Mouse (Mus musculus) limb, embryonic 15.5 days (tissue): ENCODE measurements around the gene Rpl3. TPM values are rescaled to one million over a fixed set of nuclear protein-coding genes. Genes with fewer than 3 reads are reported as not detected.

Experiments used
- ATAC-seq: fragments of 200-750 bp; cut with Nextera tagmentation; 2 replicates; pipeline ENCODE4 v1.8.0; 2017; ENCODE audit warnings: low read depth, moderate TSS enrichment; ENCODE audit not compliant: insufficient number of reproducible peaks, low FRiP score, low TSS enrichment
- H3K27ac ChIP-seq: fragments of 300-500 bp; sonication (generic); 2 replicates; pipeline ENCODE4 v1.5.1; 2015; ENCODE audit warnings: moderate library complexity, mild to moderate bottlenecking, inconsistent platforms
- H3K27me3 ChIP-seq: fragments of 300-500 bp; sonication (generic); 2 replicates; pipeline ENCODE4 v1.6.1; 2015; ENCODE audit warnings: inconsistent platforms
- H3K36me3 ChIP-seq: fragments of 300-500 bp; sonication (generic); 2 replicates; pipeline ENCODE4 v1.6.1; 2015; ENCODE audit warnings: inconsistent platforms
- H3K4me1 ChIP-seq: fragments of 300-500 bp; sonication (generic); 2 replicates; pipeline ENCODE4 v1.6.1; 2015; ENCODE audit warnings: inconsistent platforms
- H3K4me2 ChIP-seq: fragments of 300-500 bp; sonication (generic); 2 replicates; pipeline ENCODE4 v1.6.1; 2015; ENCODE audit warnings: mild to moderate bottlenecking, inconsistent platforms
- H3K4me3 ChIP-seq: fragments of 300-500 bp; sonication (generic); 2 replicates; pipeline ENCODE4 v1.5.1; 2015; ENCODE audit warnings: mild to moderate bottlenecking, inconsistent platforms
- H3K9ac ChIP-seq: fragments of 300-500 bp; sonication (generic); 2 replicates; pipeline ENCODE4 v1.6.1; 2015; ENCODE audit warnings: inconsistent platforms
- H3K9me3 ChIP-seq: fragments of 300-500 bp; sonication (generic); 2 replicates; pipeline ENCODE4 v1.6.1; 2016; ENCODE audit warnings: inconsistent platforms
- WGBS: fragments of 180-500 bp; shearing (Covaris S2); methylation state at CpG from one replicate; pipeline ENCODE4 v1.1.7; 2015; 5-methylcytosine and 5-hydroxymethylcytosine counted together
- polyA plus RNA-seq: library from polyadenylated mRNA; unstranded; fragments of >200 nt; fragmentation: Nextera tagmentation; extraction: Ambion mirVana; gene quantifications from 2 replicates; pipeline ENCODE4 v1.2.1, GENCODE M21; 2015

Rpl3 gene
- polyA plus RNA-seq, 1 experiment from 2014 or later: 1,080 TPM

- peaks cover 12% of the 10 kb centered on the region for H3K4me1 ChIP-seq
- no peak overlapping the region for H3K4me3 ChIP-seq
- 63% methylated on average over 7 of the region's 7 CpGs for WGBS
- no peak for ATAC-seq
- no peaks in the 10 kb centered on the region for H3K9me3 ChIP-seq
- H3K4me2 ChIP-seq: no peak overlapping the region
- no peaks in the 10 kb centered on the region for H3K27me3 ChIP-seq
- H3K9ac ChIP-seq: no peak overlapping the region
- no peak overlapping the region for H3K27ac ChIP-seq
- no peaks in the 10 kb centered on the region for H3K36me3 ChIP-seq
These were observed 32.1 kb downstream of the Rpl3 start for GRCm38 (mm10) chr15:80059606-80060005.

GRCm38 (mm10) chr15:80058151-80058550, 33.5 kb downstream of the Rpl3 start:
- Histone ChIP-seq H3K9me3 (no peaks in the 10 kb centered on the region), H3K27ac (no peak overlapping the region), H3K9ac (no peak overlapping the region), H3K27me3 (no peaks in the 10 kb centered on the region), H3K4me1 (peaks cover 11% of the 10 kb centered on the region), H3K4me2 (no peak overlapping the region), H3K4me3 (no peak overlapping the region), H3K36me3 (no peaks in the 10 kb centered on the region)
- no peak for ATAC-seq
- 86% methylated on average over 7 of the region's 7 CpGs for WGBS

DNA sequence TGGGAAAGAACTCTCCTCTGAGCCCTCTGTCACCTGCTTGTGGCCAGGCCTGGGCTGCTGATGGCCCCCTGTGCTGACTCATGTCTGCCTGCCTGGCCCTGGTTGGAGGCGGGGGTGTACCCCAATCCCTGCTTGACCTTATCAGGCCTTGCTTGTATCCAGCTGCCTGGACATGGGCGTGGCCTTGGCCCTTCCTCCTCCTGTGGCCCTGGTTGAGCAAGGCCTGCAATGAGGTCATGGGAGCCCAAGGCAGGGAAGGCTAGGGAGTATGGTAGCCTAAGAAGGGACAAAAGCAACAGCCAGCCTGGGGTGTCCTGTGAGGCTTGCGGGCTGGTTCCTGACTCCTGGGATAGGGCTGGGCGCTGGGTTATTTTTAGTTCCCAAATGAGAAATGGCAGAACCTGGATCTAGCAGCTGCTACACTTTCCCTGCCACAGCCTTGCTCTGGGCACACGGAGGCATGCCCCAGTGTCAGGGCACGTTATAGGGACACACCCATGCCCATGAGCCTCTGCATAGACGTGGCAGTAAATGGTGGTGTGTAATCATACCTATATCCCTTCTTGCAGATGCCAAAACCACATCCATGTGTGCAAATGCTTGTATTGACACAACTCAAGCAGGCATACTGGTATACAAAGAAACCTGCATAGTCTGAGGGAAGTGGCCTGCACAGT, 37.5 kb downstream of the Rpl3 start:
- Histone ChIP-seq H3K27ac (no peak overlapping the region), H3K27me3 (no peaks in the 10 kb centered on the region), H3K4me2 (no peak overlapping the region), H3K4me1 (peaks cover 10% of the 10 kb centered on the region), H3K9me3 (no peaks in the 10 kb centered on the region), H3K36me3 (no peaks in the 10 kb centered on the region), H3K4me3 (no peak overlapping the region), H3K9ac (no peak overlapping the region)
- 70% methylated on average over 7 of the region's 7 CpGs for WGBS
- ATAC-seq: no peak

DNA sequence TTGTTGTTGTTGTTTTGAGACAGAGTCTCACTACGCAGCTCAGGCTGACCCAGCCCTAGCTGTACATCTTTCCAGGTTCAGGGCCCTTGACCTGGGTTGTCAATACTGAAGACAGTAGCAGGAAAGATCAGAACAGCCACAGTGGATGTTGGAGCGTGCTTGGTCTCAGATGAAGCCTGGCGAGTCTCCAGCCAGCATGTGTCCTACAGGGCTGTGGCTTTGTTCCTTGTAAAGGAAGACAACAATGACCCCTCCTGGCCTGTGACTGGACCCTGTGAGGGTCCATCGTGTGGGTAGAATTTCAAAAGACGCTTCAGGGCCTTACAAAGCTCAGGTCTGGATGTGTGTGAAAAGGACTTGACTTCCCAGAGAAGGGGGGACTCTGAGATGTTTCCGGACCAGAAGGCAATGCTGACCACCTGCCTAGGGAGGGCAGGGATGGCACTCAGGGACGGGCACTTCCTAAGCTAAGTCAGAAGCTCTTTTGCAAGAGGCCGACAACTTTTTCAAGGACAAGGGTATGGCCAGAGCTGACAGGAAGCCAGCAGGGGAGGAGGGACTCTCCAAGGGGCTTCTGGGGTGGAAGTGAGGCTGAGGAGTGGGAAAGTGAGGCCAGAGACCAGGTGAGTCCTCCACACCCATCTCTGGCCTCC, 38.2 kb downstream of the Rpl3 start:
- peaks cover 10% of the 10 kb centered on the region for H3K4me1 ChIP-seq
- no peaks in the 10 kb centered on the region for H3K9me3 ChIP-seq
- H3K4me3 ChIP-seq: no peak overlapping the region
- no peak for ATAC-seq
- H3K27ac ChIP-seq: no peak overlapping the region
- 80% methylated on average over 8 of the region's 8 CpGs for WGBS
- no peak overlapping the region for H3K9ac ChIP-seq
- H3K27me3 ChIP-seq: no peaks in the 10 kb centered on the region
- H3K4me2 ChIP-seq: no peak overlapping the region
- no peaks in the 10 kb centered on the region for H3K36me3 ChIP-seq

GRCm38 (mm10) chr15:80051782-80052181, 39.9 kb downstream of the Rpl3 start:
- H3K9ac ChIP-seq: no peak overlapping the region
- ATAC-seq: no peak
- no peaks in the 10 kb centered on the region for H3K27me3 ChIP-seq
- WGBS: 60% methylated on average over 9 of the region's 9 CpGs
- no peaks in the 10 kb centered on the region for H3K9me3 ChIP-seq
- H3K4me1 ChIP-seq: peaks cover 10% of the 10 kb centered on the region
- 0 out of 2 replicates have a peak overlapping the region, but pooled peaks have one; percentile 35 for H3K27ac ChIP-seq
- H3K4me2 ChIP-seq: no peak overlapping the region
- H3K4me3 ChIP-seq: no peak overlapping the region
- no peaks in the 10 kb centered on the region for H3K36me3 ChIP-seq

DNA sequence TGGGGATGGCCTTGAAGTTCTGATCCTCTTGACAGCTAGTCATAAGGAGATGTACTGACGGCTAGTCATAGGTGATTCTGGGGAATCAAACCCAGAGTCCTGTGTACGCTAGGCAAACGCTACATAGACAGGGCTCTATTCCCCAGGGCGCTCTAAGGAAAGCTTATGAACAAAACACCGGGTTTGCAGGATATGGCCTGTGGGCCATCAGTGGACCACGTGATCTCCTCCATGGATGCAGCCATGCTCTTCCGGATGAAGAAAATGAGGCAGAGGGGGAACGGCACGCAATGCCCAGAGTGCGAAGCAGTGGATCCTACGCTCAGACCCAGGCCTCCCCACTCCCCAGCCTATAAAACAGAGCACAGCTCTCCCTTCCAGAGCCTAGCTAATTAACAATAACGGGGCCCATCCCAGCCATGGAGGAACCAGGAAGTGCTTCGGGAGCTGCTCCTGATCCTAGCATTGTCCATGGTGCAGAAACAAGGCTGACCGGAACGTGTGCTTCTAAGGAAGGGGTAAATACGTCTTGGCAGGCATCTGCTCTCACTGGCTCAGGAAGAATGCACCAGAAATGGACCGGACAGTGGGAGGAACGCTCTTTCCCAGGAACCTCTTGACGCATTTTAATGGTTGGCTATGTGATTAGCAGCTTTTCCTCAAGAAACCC, 40.4 kb downstream of the Rpl3 start:
- 49% methylated on average over 19 of the region's 19 CpGs for WGBS

DNA sequence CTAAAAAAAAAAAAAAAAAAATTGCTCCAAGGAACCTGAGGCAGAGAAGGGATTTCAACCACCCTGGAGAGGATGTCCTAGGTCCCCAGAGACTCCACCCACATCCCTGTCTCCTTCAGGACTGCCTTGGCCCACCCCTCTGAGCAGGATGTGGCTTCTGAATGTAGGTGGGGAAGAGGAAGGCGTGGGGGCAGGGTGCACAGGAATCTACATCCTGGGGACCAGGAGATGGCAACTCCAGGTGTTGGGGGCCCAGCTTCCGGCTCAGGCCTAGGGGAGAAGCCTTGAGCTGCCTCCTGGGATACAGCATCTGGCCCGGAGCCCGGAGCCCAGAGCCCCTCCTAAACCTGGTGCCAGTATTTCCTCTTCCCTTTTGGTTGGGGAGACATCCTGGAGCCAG, 41.6 kb downstream of the Rpl3 start:
- Histone ChIP-seq H3K9me3 (no peaks in the 10 kb centered on the region), H3K27me3 (no peaks in the 10 kb centered on the region), H3K27ac (no peak overlapping the region), H3K4me1 (peaks cover 10% of the 10 kb centered on the region), H3K36me3 (no peaks in the 10 kb centered on the region), H3K4me3 (no peak overlapping the region), H3K9ac (no peak overlapping the region), H3K4me2 (no peak overlapping the region)
- no peak for ATAC-seq
- WGBS: 40% methylated on average over 4 of the region's 4 CpGs

More for the DNA sequence above, 40.4 kb downstream of the Rpl3 start:
- no peak overlapping the region for H3K4me3 ChIP-seq
- H3K27me3 ChIP-seq: no peaks in the 10 kb centered on the region
- no peaks in the 10 kb centered on the region for H3K36me3 ChIP-seq
- H3K9me3 ChIP-seq: no peaks in the 10 kb centered on the region
- peaks cover 10% of the 10 kb centered on the region for H3K4me1 ChIP-seq
- no peak for ATAC-seq
- no peak overlapping the region for H3K4me2 ChIP-seq
- no peak overlapping the region for H3K9ac ChIP-seq
- H3K27ac ChIP-seq: peak overlapping the region; percentile 38; the same call in 1 of the 2 replicates

DNA sequence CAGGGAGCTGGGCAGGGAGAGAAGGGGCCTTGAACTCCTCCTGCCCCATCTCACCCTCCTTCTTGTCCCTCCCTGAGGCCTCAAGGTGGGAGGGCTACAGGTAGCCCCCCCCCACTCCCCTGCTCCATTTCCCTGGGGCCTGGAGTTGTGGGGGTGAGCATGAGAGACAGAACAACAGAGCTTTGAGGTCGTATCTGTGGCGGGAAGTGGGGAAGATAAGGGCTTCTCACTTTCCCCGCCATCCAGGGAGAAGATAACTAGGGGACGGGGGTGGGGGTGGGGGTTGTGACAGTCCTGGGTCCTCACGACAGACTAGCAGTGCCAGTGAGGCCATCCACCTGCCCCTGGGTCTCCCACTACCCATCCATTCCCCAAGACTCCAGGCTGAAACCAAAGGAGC, 43.7 kb downstream of the Rpl3 start:
- H3K9me3 ChIP-seq: no peaks in the 10 kb centered on the region
- H3K36me3 ChIP-seq: no peaks in the 10 kb centered on the region
- no peak for ATAC-seq
- peaks cover 10% of the 10 kb centered on the region for H3K4me1 ChIP-seq
- no peak overlapping the region for H3K4me2 ChIP-seq
- no peak overlapping the region for H3K4me3 ChIP-seq
- no peak overlapping the region for H3K9ac ChIP-seq
- WGBS: 47% methylated on average over 5 of the region's 5 CpGs
- no peaks in the 10 kb centered on the region for H3K27me3 ChIP-seq
- H3K27ac ChIP-seq: no peak overlapping the region

- Histone ChIP-seq H3K27ac (no peak overlapping the region), H3K4me1 (peaks cover 10% of the 10 kb centered on the region), H3K36me3 (no peaks in the 10 kb centered on the region), H3K27me3 (no peaks in the 10 kb centered on the region), H3K4me3 (no peak overlapping the region), H3K9ac (no peak overlapping the region), H3K4me2 (no peak overlapping the region), H3K9me3 (no peaks in the 10 kb centered on the region)
- ATAC-seq: no peak
- WGBS: 63% methylated on average over 2 of the region's 2 CpGs
These were observed 44.4 kb downstream of the Rpl3 start for GRCm38 (mm10) chr15:80047242-80047641.

GRCm38 (mm10) chr15:80045749-80046148, 45.9 kb downstream of the Rpl3 start:
- 100% methylated on average over 2 of the region's 2 CpGs for WGBS
- no peaks in the 10 kb centered on the region for H3K4me1 ChIP-seq
- no peak for ATAC-seq
- H3K27ac ChIP-seq: no peak overlapping the region
- no peaks in the 10 kb centered on the region for H3K27me3 ChIP-seq
- H3K9me3 ChIP-seq: no peaks in the 10 kb centered on the region
- no peak overlapping the region for H3K9ac ChIP-seq
- H3K4me2 ChIP-seq: no peak overlapping the region
- no peak overlapping the region for H3K4me3 ChIP-seq
- no peaks in the 10 kb centered on the region for H3K36me3 ChIP-seq

DNA sequence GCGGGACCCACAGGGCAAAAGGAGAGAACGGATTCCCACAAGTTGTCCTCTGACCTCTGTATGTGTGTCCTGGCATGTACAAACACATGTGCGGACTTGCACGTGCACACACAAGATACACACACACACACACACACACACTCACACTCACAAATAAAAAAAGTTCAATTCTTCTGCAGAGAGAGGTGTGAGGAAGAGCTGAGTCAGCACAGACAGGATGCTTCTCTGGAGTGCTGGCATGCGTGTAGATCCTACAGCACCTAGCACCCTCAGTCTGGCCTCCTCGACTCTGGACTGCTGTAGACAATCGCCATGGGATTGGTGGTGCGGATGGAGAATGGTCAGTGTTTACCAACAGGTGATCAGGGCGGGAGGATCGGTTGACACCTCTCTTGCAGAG, 47.4 kb downstream of the Rpl3 start:
- H3K27me3 ChIP-seq: no peaks in the 10 kb centered on the region
- H3K4me1 ChIP-seq: no peaks in the 10 kb centered on the region
- H3K4me2 ChIP-seq: no peak overlapping the region
- H3K27ac ChIP-seq: no peak overlapping the region
- no peaks in the 10 kb centered on the region for H3K9me3 ChIP-seq
- H3K9ac ChIP-seq: no peak overlapping the region
- no peak overlapping the region for H3K4me3 ChIP-seq
- 84% methylated on average over 10 of the region's 10 CpGs for WGBS
- H3K36me3 ChIP-seq: no peaks in the 10 kb centered on the region
- ATAC-seq: no peak

DNA sequence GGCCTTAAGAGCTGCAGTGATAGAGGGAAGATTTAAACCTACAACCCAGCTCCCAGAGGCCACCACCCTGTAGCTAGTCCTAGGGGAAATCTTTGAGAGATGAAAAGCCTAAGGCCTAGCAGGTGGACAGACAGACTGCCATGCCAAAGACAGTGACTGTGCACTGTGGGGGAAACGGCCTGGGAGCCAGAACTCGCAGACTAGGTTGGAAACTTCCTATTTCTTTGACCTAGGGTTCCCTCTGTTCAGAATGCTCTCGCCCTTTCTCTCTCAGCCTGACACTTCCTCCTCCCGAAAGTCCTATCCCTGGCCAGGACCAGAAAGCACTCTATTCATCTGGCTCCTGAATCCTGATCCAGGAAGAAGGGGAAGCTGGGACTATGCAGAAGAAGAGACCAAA, 49.5 kb downstream of the Rpl3 start:
- Histone ChIP-seq H3K27me3 (no peaks in the 10 kb centered on the region), H3K4me1 (no peaks in the 10 kb centered on the region), H3K4me3 (no peak overlapping the region), H3K9ac (no peak overlapping the region), H3K36me3 (no peaks in the 10 kb centered on the region), H3K9me3 (no peaks in the 10 kb centered on the region), H3K4me2 (no peak overlapping the region), H3K27ac (no peak overlapping the region)
- ATAC-seq: no peak
- 70% methylated on average over 4 of the region's 4 CpGs for WGBS
